Mouse (Mus musculus) left cerebral cortex, postnatal 36 days (tissue): Measurements from ENCODE around the gene Chd6. TPM values are rescaled to one million over a fixed set of nuclear protein-coding genes. Genes with fewer than 3 reads are reported as not detected.
A peak's percentile ranks its signal among the peaks of the same experiment; 100 is the strongest.

Experiments used
- DNase-seq, 2 experiments: peaks; one replicate each; pipeline ENCODE4 v3.0.0; 2021 to 2022; ENCODE audit warnings: low spot score in 2 of 2, mixed read lengths in 1 of 2
- intact Hi-C: fragments of 180-260 bp; cut with DNase I; formaldehyde crosslinking; loops from one replicate; pipeline ENCODE4 v1.15.1; 2025
- total RNA-seq, 2 experiments: library from RNA; stranded (reverse); gene quantifications; 2 replicates each; pipeline ENCODE4 v1.2.3; 2021

Chd6 gene
- total RNA-seq = 10 to 100 TPM; 58.0 to 75.4 TPM

DNA sequence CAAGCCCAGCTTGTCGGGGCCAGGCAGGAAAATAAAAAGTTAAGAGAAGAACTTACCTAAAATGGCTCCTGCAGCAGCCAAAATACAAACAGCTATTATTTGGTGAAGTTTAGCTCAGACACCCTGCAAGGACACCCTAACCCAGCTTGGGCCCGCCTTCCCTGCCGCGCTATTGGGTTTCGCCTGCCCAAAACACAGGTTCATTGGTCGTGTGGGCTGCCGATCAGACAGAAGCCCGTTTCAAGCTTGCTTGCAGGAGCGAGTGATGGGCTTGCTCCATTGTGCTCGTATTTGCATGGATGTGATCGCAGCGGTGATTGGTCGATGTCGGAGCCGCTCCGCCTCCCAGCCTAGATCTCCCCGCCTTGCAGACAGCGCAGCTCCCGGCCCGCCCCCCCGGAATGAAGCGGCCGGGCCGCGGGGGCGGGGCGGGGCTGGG, at the start of gene Chd6:
Gene Chd6, minus strand, starts transcription at position 143 of the 439 bp plus-strand sequence.
- intact Hi-C loops = loop anchor here (5.0 kb wide), 2 partner anchors 57 to 68 kb away; no protein-coding TSS in a partner anchor
- peak; percentile 98 to 99 for DNase-seq

DNA sequence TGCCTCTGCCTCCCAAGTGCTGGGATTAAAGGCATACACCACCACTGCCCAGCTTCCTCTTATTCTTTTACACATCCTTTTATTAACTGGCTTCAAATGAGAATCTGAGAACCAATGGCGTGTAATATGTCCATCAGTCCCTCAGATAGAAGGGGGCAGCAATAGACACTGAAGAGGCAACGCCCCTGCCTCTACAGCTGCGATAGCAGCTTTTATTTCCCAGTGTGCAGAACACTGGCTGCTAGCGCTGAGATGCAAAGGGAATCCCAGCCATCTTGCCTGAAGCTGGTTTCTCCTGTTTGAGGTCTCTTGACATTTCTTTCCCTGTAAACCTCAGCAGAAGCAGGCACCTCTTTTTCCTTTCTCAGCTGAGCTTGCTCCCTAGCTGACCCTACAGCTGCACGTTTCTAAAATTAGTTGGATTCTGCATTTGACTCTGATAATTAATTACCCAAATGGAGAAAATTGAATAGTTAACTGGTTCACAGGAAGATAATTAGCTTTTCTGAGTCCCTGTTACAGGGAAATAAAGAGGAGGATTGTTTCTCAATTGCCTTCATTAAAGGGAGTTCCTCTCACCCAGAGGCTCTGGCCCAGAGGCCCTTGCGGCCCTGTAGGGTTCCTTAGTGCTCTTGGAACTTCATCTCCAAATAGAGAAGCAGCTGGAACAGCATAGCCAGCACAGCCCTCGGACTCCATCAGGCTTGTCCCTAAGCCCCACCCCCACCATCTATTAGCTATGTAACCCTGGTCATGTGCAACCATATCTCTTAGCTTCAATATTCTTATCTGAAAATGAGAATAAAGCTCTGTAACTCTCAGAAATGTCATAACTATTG, 41.3 kb upstream of the Chd6 start:
- DNase-seq = no peak
- intact Hi-C loops = no loop called here

DNA sequence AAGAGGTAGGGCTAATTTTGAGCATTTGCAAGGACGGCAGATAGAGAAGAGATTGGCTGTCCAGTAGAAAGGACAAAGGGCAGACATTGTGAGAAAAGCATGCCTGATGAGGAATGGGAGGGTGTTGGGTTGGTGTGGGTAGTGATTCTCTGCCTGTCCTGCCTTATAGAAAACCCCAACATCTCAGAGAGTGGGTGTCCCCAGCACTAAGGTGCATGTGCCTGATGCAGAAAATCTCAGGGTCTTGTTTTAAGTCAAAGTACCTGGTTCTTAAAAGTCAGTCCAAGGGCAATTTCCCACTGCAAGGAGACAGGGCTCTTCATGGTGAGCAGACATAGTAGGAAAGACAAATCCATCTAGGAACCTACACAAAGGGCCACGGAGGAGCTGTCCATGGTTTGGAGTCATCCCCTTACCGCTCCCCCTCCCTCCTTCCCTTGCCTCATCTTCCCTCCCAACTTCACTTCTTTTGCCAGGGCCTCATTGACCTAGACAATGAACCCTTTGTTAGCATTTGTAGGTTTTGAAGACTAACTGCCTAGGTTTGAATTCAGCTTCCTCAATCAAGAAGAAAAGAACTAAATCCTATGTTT, 39.6 kb upstream of the Chd6 start:
- no peak for DNase-seq
- intact Hi-C loops = no loop called here

DNA sequence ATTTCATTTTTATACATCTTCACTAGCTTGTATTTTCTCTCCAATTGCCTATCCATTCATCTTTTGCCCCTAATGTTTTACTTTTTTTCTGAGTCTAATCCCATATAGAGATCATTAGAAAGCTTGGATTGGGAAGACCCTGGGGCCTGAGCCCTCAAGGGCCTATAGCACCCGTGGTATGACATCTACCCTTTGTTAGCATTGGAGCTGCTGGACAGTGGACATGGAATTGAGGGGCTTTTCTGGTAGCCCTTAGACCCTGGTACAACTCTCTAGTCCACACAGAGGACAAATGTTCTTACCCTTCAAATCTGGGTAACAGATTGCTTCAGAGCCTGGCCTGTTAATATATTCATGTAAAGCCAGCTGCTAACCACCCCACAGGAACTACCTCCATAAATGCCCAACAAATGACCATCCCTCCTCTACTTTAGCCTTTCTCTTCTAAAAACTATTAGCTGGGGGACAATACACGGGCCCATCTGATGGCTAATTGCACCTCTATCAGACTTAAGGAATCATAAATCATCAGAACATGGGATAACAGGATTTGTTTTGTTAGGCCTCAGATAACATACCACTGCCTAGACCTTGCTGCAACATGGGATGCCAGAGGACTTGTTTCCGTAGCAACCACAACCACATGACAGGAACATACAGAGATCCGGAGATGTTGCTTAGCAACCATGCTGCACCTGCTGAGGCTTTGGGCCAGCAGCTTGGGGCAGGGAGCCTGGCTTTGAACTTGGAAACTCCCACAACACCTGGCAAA, 39.0 kb upstream of the Chd6 start:
- DNase-seq = no peak
- intact Hi-C loops = no loop called here

DNA sequence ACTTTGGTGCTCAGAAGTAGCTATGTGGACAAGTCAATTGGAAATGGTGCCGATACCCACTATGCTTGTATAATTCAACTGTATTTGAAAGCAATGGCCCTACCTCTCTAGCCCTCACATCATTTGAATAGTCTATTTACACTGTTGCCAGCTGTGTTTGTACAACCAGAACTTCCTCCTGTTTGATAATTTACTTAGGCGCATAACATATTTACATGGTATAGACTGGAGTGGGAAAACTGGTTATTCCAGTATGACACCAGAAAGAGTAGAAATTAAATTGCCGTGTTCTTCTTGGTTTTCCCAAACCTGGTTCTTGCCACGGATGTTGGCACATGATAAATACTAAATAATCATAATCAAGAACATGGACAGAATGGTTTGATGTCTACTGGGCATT, 35.9 kb upstream of the Chd6 start:
- DNase-seq = no peak
- intact Hi-C loops = no loop called here

DNA sequence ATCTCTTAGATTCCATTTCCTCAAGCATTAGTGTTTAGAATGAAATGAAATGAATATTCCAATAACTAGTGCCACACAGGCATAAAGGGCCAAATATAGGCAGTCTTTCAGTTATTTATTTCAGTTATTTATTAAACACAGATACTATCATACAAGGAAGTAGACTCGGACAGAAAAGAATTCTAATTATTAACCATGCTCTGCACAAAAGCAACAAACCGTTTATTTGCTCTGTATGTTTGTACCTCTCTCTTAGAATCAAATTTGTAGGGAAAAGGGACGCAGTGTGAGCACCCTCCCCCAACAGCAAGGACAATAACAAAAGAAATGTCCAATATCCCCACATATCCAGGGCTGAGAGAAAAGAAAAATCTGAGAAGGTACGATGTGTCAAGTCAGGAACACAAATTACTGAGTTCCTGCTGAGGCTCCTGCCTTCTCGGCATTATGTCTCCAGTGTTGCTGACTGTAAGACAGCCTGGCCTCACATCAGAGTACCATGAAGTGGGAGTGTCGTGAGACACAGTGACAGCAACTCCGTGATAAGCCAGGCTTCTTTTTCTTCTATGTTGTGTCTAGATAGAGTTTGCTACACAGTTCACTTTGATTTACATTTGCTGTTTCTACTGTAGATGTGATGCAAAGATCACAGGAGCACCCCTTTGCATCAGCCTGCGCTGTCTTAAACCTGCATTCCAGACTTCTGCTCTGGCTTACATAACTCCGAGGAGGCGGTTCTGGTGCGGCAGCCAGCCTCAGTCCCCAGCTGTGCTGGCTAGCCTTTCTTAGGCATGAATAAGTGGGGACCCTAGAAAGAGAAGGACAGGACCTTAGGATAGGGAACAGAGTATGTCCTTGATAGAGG, 30.0 kb upstream of the Chd6 start:
- intact Hi-C loops = no loop called here
- DNase-seq = peak; percentile 60 to 69

DNA sequence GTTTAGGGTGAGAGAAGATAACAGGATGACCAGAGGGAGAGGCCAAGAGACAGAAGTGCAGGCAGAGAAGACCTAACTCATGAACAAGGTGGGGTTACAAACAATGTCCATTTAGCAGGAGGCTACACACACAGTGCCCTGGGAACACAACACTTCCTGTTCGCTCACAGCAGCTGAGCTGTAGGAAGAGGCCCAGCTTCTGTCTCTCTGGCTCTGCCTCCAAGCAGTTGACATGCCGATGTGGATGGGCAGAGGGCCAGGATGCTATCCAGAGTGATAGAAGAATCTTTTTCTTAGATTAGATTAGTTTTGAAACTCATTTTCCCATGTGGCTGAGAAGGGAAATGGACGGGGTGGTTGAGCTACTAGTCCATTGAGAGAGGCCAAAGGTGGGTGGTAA, 28.1 kb upstream of the Chd6 start:
- intact Hi-C loops = no loop called here
- DNase-seq = no peak

DNA sequence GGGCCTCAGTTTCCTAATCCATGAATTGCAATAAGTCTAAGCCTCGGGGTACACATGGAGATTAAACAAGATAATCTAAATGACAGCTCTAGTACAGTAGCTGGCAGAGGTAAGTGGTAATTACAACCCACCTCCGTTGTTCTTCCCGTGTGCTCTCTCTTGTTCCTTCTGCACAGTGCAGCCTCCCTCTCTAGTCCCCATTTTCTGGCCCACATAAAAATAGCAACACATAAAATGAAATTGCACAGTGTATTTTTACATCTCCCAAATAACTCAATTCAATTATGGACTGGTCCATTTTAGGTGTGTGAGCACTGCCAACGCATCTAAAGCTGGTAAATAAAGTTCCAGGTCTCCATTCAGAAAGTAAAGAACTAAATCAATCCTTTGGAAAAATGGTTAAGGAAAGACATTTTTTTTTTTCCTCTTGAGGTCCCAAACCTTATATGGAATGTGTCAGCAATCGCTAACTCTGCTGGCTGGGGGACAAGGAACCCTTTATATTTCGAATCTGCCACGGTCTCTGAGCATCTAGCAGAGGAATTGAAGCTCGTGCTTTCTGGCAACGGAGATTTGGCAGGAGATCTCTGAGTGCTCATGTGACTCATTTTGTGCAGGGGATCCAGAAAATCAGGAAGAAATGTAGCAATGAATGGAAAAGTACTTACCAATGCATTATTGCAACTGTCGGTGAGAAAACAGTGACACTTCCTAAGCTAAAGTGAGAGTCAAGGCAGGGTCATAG, 19.7 kb upstream of the Chd6 start:
- intact Hi-C loops = no loop called here
- peak; percentile 32 to 45 for DNase-seq

DNA sequence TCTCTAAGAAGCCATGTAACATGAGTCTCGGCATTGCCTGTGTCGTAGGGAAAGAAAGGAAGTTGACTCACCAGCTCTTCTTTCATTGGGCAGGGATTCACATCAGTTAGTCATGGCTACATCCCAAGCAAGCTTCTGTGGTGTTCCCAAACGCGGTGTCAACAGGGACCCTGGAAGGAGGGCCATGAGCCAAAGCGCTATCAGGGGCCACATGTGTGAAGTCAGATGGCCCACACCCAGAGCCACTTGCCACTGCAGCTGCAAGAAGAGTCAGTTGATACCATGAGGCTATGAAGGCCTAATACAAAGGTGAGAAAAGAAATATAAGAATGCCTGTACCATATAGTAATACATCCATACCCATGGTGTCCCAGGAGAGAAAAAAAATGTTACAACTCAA, 3.1 kb upstream of the Chd6 start:
- DNase-seq = no peak
- intact Hi-C loops = no loop called here

DNA sequence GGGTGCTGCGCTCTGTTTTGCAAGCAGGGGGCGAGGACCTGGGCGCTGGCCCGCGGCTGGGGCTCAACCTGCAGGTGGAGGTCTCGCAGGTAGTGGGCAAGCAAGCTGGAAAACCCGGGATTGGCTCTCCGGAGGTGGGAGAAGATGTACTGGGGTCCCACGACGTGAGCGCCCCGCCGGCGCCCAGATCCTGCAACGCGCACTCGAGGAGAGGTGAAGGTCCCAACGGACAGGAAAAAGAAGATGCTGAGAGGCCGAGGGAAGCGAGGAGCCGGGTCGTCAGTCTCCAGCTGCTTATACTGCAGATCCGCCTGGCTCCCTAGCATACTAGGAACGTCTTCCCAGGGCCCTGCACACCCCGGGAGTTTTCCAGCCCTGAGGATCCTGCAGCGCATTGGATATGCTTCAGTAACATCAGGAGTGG, 535 bp upstream of the Chd6 start:
- intact Hi-C loops = loop anchor here (5.0 kb wide), 2 partner anchors 57 to 68 kb away; no protein-coding TSS in a partner anchor
- peak in 1 of 2 experiments; percentile 77 for DNase-seq

DNA sequence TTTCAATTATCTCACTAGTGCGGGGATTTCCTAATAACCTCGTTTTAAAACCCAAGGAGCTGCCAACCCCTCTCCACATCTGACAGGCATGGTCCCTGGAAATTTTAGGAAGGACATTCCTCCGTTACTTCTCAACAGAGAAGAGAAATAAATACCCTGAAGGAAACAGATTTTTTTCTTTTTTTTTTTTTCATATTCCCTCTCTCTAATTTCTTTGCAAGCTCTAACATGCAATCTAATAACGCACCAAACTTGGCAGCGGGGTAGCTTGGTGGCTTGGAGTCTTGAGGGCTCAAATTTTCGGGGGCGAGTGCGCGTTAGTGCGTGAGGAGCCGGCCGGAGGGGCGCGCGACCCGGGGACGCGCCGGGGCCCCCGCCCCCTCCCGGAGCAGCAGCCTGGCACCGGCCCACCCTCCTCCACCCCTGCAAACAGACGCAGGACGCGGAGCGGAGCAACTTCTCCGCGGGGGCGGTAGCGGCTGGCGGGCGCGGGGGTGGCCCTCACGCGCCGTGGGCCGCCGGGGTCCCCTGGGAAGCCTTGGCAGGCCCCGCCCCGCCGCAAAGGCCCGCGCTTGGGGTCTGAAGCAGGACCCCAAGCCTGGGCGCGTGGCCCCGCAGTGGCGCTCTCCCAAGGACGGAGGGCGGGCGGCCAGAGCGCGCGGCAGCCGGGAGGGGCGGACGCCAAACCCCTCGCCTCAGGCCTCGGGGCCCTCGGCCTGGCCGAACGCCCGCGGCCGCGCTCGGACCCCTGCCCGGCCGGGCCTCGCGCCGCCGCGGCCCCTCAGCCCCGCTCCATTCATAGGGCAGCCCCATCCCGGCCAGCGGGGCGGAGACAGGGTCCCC, 569 bp downstream of the Chd6 start:
- DNase-seq = peak; percentile 36 to 56
- intact Hi-C loops = loop anchor here (5.0 kb wide), 2 partner anchors 56 to 69 kb away; no protein-coding TSS in a partner anchor

DNA sequence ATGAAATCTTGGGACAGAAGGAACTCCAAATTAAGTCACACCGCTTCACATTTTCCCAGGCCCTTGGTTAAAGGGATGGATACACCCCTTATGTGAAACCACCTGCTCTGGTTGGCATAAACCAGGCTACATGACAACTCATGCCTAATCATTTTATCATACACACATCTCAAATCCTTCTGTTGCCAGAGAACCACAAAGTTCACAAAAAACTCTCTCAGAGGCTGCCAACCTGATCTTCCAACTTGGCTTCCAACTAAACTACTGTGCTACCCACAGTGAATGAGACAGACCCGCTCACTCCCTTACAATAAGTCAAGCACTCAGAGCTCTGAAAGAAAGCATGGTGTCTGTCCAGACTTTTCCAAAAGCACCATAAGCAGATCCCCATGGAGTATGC, 1.6 kb downstream of the Chd6 start:
- no peak for DNase-seq
- intact Hi-C loops = loop anchor here (5.0 kb wide), 2 partner anchors 55 to 70 kb away; no protein-coding TSS in a partner anchor

DNA sequence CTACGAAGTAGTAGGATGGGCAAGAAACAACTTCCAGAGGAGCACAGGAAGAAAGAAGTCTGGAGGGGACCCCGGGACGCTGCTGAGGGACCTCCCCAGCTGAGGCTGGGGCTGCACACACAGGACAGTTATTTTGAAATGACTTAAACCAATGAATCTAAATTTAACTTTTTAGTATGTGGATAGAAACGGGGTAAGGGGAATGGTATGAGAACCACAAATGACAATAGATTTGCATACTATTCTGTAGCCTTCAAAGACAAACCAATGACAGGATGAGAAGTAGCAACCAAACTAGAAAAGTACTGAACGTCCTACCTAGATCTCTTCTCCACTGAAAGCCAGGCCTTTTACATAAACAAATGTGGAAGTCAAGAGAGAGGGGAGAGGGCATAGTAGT, 5.1 kb downstream of the Chd6 start:
- intact Hi-C loops = no loop called here
- no peak for DNase-seq

DNA sequence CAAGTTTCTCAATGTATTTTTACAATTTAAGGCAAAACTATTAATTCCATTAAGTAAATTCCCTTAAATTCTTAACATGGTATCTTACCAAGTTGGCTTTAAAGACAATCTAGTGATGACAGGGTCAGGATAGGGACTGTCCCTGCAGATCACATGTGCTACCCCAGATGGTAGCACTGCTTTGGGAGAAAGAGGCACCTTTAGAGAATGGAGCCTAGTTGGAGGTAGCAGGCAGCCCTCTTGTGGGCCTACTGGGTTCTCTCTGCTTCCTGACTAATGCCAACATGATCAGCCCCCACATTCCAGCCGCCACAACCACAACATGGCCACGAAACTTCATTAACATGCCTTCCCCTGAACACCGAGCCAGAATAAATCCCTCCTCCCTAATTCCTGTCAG, 6.8 kb downstream of the Chd6 start:
- intact Hi-C loops = no loop called here
- no peak for DNase-seq

DNA sequence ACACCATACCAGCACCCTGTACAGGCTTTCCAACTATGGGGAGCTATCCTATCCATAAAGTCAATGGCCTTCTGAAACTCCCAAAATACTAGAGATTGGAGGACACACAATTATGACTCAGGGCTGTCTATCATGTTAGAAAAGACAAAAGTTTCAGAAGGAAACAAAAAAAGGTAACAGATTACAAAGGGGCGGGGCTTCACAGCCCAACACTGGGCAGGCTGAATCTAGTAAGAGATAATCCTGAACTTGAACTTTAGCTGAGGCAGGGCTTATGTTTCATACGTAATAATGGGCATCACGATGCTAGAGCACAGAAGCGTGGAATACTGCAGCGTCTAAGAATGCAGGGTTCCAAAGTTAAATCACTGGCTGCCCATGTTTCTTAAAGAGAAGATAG, 11.1 kb downstream of the Chd6 start:
- no peak for DNase-seq
- intact Hi-C loops = no loop called here

DNA sequence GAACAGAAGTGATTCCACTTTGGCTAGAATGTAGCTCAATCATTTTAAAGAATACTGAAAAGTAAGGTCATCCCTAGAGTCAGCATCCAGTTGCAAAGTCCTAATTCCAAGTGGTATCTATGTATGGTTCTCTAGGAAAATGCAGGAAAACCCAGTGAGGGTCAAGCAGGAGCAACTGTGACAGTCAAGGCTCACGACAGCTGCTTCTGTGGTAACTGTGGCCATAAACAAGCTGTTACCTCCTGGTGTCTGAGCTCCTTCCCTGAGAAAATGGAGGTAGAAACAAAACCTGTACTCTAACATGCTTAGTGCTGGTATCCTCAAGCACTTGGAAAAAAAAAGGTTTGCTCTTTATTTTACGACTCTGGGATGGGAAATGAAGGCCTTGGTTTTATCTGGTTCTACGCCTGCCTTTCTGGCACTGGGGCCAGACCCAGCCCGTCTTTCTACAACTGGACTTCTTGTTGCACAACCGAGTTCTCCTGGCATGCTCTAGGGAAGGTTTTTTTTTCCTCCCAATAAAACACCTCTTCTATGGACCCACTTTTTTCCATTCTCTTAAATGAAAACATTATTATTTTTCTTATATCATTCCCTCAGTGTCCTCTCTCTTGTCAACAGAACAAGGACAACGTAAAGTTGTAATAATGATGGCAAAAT, 18.0 kb downstream of the Chd6 start:
- no peak for DNase-seq

DNA sequence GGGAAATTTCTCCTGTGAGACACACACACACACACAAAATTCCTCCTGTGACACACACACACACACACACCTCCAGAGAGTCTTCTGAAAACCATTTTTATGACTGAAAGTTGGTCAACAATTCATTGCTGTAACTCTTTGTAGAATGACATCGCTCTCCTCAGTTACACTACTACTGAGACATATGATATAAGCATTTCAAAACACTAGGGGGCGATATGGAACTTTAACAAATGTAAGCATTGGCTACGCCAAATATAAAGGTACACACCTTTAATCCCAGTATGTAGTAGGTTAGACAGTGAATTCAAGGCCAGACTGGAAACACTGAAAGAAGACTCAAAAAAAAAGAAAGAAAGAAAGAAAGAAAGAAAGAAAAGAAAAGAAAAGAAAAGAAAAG, 18.7 kb downstream of the Chd6 start:
- no peak for DNase-seq
- intact Hi-C loops = no loop called here

More for the DNA sequence above, 18.0 kb downstream of the Chd6 start:
- intact Hi-C loops = no loop called here
